Mouse (Mus musculus) embryonic facial prominence, embryonic 15.5 days (tissue): Measurements from ENCODE around the gene Med24. TPM values are rescaled to one million over a fixed set of nuclear protein-coding genes. Genes with fewer than 3 reads are reported as not detected.

Experiments
- ATAC-seq: fragments of 200-750 bp; cut with Nextera tagmentation; 2 replicates; pipeline ENCODE4 v1.8.0; 2017; ENCODE audit warnings: low read depth, moderate TSS enrichment; ENCODE audit not compliant: insufficient number of reproducible peaks, low FRiP score, low TSS enrichment
- H3K27ac ChIP-seq: fragments of 300-500 bp; sonication (generic); replicated peaks from 2 replicates; pipeline ENCODE4 v1.5.1; 2015; ENCODE audit warnings: mild to moderate bottlenecking, inconsistent platforms
- H3K27me3 ChIP-seq: fragments of 300-500 bp; sonication (generic); 2 replicates; pipeline ENCODE4 v1.6.1; 2015; ENCODE audit warnings: inconsistent platforms
- H3K36me3 ChIP-seq: fragments of 300-500 bp; sonication (generic); 2 replicates; pipeline ENCODE4 v1.6.1; 2015; ENCODE audit warnings: mild to moderate bottlenecking, inconsistent platforms
- H3K4me1 ChIP-seq: fragments of 300-500 bp; sonication (generic); 2 replicates; pipeline ENCODE4 v1.6.1; 2015; ENCODE audit warnings: inconsistent platforms
- H3K4me2 ChIP-seq: fragments of 300-500 bp; sonication (generic); replicated peaks from 2 replicates; pipeline ENCODE4 v1.6.1; 2015; ENCODE audit warnings: mild to moderate bottlenecking, inconsistent platforms
- H3K4me3 ChIP-seq: fragments of 300-500 bp; sonication (generic); replicated peaks from 2 replicates; pipeline ENCODE4 v1.5.1; 2015; ENCODE audit warnings: mild to moderate bottlenecking, inconsistent platforms
- H3K9ac ChIP-seq: fragments of 300-500 bp; sonication (generic); 2 replicates; pipeline ENCODE4 v1.6.1; 2015; ENCODE audit warnings: inconsistent platforms
- H3K9me3 ChIP-seq: fragments of 300-500 bp; sonication (generic); replicated peaks from 2 replicates; pipeline ENCODE4 v1.6.1; 2016; ENCODE audit warnings: inconsistent platforms
- WGBS: fragments of 180-500 bp; shearing (Covaris S2); methylation state at CpG from one replicate; pipeline ENCODE4 v1.1.7; 2015; 5-methylcytosine and 5-hydroxymethylcytosine counted together
- polyA plus RNA-seq: library from polyadenylated mRNA; unstranded; fragments of >200 nt; fragmentation: Nextera tagmentation; extraction: Ambion mirVana; gene quantifications from 2 replicates; pipeline ENCODE4 v1.2.1, GENCODE M21; 2015

The Med24 gene
- polyA plus RNA-seq, 1 experiment from 2014 or later = 53.3 TPM

- Histone ChIP-seq H3K4me3 (peak overlapping the region; percentile 13), H3K4me2 (peak overlapping the region; percentile 39), H3K4me1 (peaks cover 95% of the 10 kb centered on the region), H3K27me3 (no peaks in the 10 kb centered on the region), H3K9me3 (no peaks in the 10 kb centered on the region), H3K9ac (no peak overlapping the region), H3K27ac (peak overlapping the region; percentile 94), H3K36me3 (peaks cover 17% of the 10 kb centered on the region; the same call in 1 of the 2 replicates)
- WGBS = 18% methylated on average over 17 of the region's 17 CpGs
- peak; percentile 53 for ATAC-seq
These were observed 21.3 kb upstream of the Med24 start for GRCm38 (mm10) chr11:98750351-98751201.

DNA sequence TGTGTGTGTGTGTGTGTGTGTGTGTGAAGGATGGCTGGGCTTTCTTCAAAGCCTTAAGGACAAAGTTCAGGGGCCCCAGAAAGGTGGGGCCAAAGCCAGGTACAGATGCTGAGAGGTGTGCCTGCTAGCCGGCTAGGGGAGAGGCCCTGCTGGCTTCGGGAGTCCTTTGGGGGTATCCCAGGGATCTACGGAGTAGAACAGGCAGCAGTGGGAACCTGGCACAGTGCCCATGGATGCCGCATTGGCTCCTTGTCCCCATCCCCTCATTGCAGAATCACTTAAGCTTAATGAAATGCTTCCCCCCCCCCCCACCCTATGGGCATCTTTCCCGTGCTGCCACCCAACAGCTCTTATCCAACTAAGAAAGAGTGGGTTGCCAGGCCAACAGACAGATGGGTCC is 20.5 kb upstream of the Med24 start:
- H3K4me2 ChIP-seq = peak overlapping the region; percentile 51
- no peak overlapping the region for H3K9ac ChIP-seq
- ATAC-seq = no peak
- H3K36me3 ChIP-seq = peaks cover 12% of the 10 kb centered on the region; the same call in 1 of the 2 replicates
- no peaks in the 10 kb centered on the region for H3K27me3 ChIP-seq
- peaks cover 97% of the 10 kb centered on the region for H3K4me1 ChIP-seq
- no peaks in the 10 kb centered on the region for H3K9me3 ChIP-seq
- WGBS = 26% methylated on average over 5 of the region's 5 CpGs
- H3K4me3 ChIP-seq = peak overlapping the region; percentile 21; the same call in 1 of the 2 replicates
- H3K27ac ChIP-seq = peak overlapping the region; percentile 94

DNA sequence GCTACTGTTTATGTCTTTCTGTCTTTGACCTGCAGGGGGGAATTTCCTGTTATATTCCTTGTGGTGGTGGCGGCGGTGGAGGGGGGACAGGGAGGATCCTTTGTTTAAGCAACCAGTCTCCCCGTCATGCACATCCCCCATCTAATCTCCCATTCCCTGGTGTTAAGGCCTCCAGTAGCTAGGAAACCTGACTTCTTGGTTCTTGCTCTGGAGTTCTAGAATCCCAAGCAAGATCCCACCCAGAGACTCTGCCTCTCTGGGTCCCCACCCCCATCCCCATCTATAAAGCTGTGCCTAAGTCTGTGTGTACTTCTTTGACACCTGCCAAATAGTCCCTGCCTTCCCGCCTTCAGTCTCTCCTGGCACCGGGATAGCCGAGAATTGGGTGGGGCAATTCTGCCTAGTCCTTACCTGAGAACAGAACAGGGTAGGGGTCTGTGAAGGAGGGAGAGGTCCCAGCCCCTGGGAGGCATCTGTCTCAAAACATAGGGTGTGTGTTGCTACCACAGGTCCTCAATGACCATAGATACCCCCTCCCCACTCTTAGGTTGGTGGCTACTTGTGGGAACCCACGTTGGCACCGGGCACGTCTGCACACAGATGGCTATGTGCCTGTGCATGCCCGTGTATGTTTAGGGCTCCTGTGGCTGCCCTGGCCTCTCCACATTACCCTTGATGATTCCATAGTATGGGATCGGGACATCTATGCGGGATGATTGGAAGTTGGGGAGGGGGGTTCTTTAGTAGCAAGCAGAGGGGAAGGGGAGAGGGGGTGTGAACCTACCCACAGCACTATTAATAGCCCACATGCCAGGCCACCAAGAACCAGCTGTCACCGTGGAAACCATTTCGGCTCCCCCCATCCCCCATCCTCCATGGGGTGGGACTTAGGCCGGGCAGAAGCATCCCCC is 19.5 kb upstream of the Med24 start:
- ATAC-seq = no peak
- WGBS = 24% methylated on average over 15 of the region's 15 CpGs
- peak overlapping the region; percentile 21; the same call in 1 of the 2 replicates for H3K4me3 ChIP-seq
- peak overlapping the region; percentile 51 for H3K4me2 ChIP-seq
- no peaks in the 10 kb centered on the region for H3K9me3 ChIP-seq
- no peaks in the 10 kb centered on the region for H3K27me3 ChIP-seq
- no peak overlapping the region for H3K9ac ChIP-seq
- peak overlapping the region; percentile 94 for H3K27ac ChIP-seq
- peaks cover 97% of the 10 kb centered on the region for H3K4me1 ChIP-seq
- H3K36me3 ChIP-seq = peaks cover 7% of the 10 kb centered on the region; the same call in 1 of the 2 replicates

- Histone ChIP-seq H3K9ac (no peak overlapping the region), H3K4me2 (peak overlapping the region; percentile 51)
These were observed 18.7 kb upstream of the Med24 start for GRCm38 (mm10) chr11:98747804-98748505.

GRCm38 (mm10) chr11:98746855-98747693 is 17.8 kb upstream of the Med24 start:
- H3K4me3 ChIP-seq = peak overlapping the region; percentile 28
- no peaks in the 10 kb centered on the region for H3K9me3 ChIP-seq
- no peaks in the 10 kb centered on the region for H3K27me3 ChIP-seq
- H3K4me1 ChIP-seq = peaks cover 93% of the 10 kb centered on the region
- ATAC-seq = peak; percentile 78
- no peaks in the 10 kb centered on the region for H3K36me3 ChIP-seq
- WGBS = 4% methylated on average over 18 of the region's 19 CpGs
- peak overlapping the region; percentile 51 for H3K4me2 ChIP-seq
- H3K27ac ChIP-seq = peak overlapping the region; percentile 94
- H3K9ac ChIP-seq = no peak overlapping the region

More at GRCm38 (mm10) chr11:98747804-98748505, 18.7 kb upstream of the Med24 start:
- ATAC-seq = no peak
- Histone ChIP-seq H3K4me1 (peaks cover 98% of the 10 kb centered on the region), H3K36me3 (no peaks in the 10 kb centered on the region), H3K27ac (peak overlapping the region; percentile 94), H3K27me3 (no peaks in the 10 kb centered on the region), H3K9me3 (no peaks in the 10 kb centered on the region), H3K4me3 (peak overlapping the region; percentile 21)
- WGBS = 9% methylated on average over 6 of the region's 6 CpGs

GRCm38 (mm10) chr11:98745932-98746853 is 17.0 kb upstream of the Med24 start:
- no peak for ATAC-seq
- H3K4me1 ChIP-seq = peaks cover 87% of the 10 kb centered on the region
- peak overlapping the region; percentile 51 for H3K4me2 ChIP-seq
- H3K27me3 ChIP-seq = no peaks in the 10 kb centered on the region
- WGBS = 54% methylated on average over 12 of the region's 12 CpGs
- H3K9me3 ChIP-seq = no peaks in the 10 kb centered on the region
- H3K4me3 ChIP-seq = no peak overlapping the region; the same call in 1 of the 2 replicates
- peak overlapping the region; percentile 94 for H3K27ac ChIP-seq
- no peaks in the 10 kb centered on the region for H3K36me3 ChIP-seq
- no peak overlapping the region for H3K9ac ChIP-seq

DNA sequence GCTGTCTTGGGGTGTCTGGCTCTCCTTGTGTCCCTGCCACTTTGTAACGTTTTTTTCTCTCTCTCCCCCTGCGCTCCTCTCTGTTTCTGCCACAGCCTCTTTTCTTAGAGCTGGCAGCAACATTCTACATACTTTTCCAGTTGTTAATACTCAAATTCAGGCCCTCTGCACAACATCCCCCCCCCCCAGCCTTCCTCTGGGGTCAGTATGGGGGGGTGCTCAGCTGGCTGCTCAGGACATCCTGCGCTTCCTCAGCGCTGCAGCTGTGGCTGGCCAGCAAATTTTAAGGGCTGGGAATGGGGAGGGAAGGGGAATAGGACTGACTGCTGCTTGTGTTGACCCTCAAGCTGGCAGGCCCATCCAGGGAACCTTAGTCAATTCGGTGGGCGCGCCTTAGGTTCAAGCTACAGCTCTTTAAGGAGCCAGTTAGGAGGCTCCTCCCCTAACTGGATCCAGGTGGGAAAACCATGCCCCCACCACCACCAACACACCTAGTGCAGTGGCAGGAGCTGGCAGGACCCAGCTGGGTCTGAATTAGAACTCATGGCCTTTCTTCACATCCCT is 15.3 kb upstream of the Med24 start:
- peak overlapping the region; percentile 26 for H3K9ac ChIP-seq
- no peaks in the 10 kb centered on the region for H3K9me3 ChIP-seq
- no peak for ATAC-seq
- WGBS = 28% methylated on average over 7 of the region's 7 CpGs
- peak overlapping the region; percentile 93 for H3K27ac ChIP-seq
- peaks cover 86% of the 10 kb centered on the region for H3K4me1 ChIP-seq
- H3K4me2 ChIP-seq = peak overlapping the region; percentile 87
- no peaks in the 10 kb centered on the region for H3K36me3 ChIP-seq
- peak overlapping the region; percentile 69 for H3K4me3 ChIP-seq
- H3K27me3 ChIP-seq = no peaks in the 10 kb centered on the region

DNA sequence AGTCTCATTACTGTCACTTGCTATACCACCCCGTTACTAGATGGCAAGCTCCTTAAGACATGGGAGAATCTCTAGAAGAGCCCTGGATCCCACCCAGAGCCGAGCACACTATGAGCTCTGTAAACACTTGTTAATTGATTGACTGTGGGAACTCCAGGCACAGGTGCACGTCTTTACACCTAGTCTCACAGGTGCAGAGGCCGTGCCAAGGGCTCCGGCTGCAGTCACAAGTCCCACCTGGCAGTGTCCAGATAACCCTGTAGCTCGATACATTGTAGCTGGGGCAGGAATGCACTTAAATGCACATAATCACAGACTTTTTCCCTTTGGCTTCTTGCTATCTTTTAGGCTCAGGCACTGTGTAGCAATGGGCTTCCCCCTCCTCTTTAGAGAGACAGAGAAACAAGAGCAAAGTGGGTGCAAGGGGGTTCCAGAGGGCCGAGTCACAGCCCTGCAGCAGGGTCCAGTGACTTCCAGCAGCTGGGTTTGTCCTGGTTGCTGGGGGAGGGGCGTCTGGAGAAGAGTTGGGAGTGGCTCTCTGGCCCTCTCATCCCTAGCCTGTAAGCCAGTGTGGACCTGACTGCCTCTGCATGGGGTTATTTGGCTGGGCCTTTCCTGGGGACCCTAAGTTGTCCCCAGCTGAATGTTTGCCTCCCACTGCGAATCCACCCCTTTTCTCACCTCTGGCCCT is 14.6 kb upstream of the Med24 start:
- ATAC-seq = no peak

More for the DNA sequence above, 14.6 kb upstream of the Med24 start:
- Histone ChIP-seq H3K4me2 (peak overlapping the region; percentile 87), H3K9me3 (no peaks in the 10 kb centered on the region), H3K27me3 (no peaks in the 10 kb centered on the region), H3K9ac (peak overlapping the region; percentile 26; the same call in 1 of the 2 replicates), H3K36me3 (no peaks in the 10 kb centered on the region), H3K4me3 (peak overlapping the region; percentile 69), H3K4me1 (peaks cover 79% of the 10 kb centered on the region), H3K27ac (peak overlapping the region; percentile 93)
- WGBS = 10% methylated on average over 9 of the region's 9 CpGs
